Mouse (Mus musculus) megakaryocyte-erythroid progenitor cell, adult 5-6 weeks (primary cell): ENCODE measurements around the gene Ly6g5b. TPM values are rescaled to one million over a fixed set of nuclear protein-coding genes. Genes with fewer than 3 reads are reported as not detected.

Experiments
- ATAC-seq: replicated peaks from 2 replicates; pipeline ENCODE4 v1.8.0; 2016; ENCODE audit warnings: mild to moderate bottlenecking, inconsistent platforms; ENCODE audit not compliant: severe bottlenecking, poor library complexity, low FRiP score, low TSS enrichment
- total RNA-seq, 2 experiments: library from RNA; stranded (forward) in 1 of 2; stranded (reverse) in 1 of 2; fragments of 200-1000, 215-1000 nt in 1 of 2; fragments of >200 nt in 1 of 2; fragmentation: Nextera tagmentation in 1 of 2; gene quantifications; 2 replicates each; pipeline ENCODE4 v1.2.3; 2014 to 2017

The Ly6g5b gene
- total RNA-seq, 2 experiments from 2014 or later, result 1.1 TPM; not detected in 1

- no peak for ATAC-seq
These were observed 29.9 kb downstream of the Ly6g5b start, which contains the start of gene Ly6g6f for GRCm38 (mm10) chr17:35085208-35085865. Gene Ly6g6f, minus strand, starts transcription at chr17:35085610.

GRCm38 (mm10) chr17:35083929-35084497 is 31.2 kb downstream of the Ly6g5b start:
- no peak for ATAC-seq

GRCm38 (mm10) chr17:35082841-35083576 is 32.2 kb downstream of the Ly6g5b start:
- ATAC-seq, result no peak

GRCm38 (mm10) chr17:35080710-35081109 is 34.5 kb downstream of the Ly6g5b start:
- no peak for ATAC-seq

DNA sequence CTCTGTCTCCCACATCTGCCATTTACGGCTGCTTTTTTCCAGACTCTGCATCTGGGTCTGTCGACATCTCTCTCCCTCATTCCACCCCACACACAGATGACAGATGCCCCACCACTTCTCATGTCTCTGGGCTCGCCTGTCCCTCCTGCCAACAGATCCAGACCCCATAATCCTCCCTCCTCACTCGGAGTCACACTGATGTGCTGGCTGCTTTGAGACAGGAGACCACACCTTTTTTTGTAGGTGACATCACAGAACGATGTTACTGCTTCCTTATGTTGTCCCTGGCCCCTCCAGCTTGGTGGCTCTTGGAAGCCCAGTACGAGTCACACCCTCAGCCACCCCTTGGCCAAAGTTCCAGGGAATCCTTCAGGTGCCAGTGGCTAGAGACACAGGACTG is 35.0 kb downstream of the Ly6g5b start:
- ATAC-seq, result peak; percentile 29

GRCm38 (mm10) chr17:35079778-35080177 is 35.5 kb downstream of the Ly6g5b start:
- ATAC-seq, result peak; percentile 93

DNA sequence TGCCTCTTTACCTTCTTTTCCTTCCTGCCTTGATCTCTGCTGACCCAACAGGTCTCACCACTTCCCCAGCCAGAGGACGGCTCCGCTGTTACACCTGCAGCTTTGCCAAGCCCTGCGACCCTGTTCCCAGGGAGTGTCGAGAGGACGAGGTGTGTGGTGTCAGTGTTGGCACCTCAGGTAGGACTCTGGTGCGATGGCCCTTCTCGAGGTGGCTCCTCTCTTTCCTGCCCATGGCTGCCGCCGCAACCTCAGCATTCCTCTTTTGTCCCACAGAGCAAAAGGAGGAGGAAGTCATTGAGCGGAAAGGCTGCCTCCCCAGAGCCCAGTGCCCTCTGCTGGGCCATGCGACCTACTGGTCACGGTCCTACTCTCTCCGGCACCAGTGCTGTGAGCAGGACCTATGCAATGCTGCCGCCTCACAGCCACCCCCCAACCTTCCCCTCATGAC is 37.4 kb downstream of the Ly6g5b start, which contains the start of gene Ly6g6d:
Gene Ly6g6d (minus strand): TSS at position 280 of the 448 bp plus-strand sequence.
- ATAC-seq, result no peak

DNA sequence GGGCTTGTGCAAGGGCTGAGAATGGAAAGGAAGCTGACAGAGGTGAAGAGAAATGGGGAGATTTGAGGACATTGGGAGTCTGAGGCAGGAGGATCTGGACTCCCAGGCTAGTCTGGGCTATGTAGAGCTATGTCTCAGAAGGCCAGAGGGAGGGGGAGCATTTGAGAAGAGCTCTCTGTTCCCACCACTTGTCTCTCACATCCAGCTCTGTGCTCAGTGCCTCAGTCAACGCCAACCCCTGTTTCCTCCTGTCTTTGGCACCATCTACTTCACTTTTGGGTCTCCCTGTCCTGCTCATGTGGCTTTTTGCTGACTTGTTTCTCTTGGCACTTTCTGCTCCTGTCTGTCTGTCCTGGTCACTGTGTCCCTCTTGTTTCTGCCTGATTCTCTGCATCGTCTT is 37.9 kb downstream of the Ly6g5b start:
- no peak for ATAC-seq

DNA sequence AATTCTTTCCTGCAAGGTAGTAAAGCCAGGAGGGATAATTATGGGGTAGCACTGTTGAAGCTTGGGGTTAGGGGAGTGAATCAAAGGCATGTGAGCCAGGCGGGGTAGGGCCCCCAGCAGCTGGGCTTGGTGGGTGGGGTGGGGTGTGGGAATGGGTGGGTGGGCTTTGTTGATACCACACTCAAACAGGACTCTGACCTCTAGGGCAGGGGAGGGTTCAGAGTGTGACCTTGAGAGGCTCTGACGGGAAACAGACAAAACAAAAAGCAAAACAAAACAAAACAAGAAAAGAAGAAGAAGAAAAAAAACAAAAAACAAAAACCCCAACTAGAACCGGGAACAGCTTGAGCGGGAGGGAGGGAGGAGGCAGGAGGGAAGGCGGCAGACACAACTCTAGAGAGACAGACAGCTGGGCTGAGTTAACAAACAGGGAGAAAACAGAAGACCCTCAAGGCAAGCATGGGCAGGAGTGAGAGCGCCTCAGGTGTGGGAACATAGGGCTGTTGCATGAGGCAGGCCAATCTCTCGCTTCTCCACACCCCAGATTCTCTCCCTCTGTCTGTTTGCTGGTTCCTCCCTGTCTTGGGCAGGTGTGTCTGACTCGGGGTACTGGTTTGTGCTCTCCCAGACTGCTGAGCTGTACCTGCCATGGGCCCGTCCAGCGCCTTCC is 38.6 kb downstream of the Ly6g5b start, which contains the start of gene Ly6g6e:
Gene Ly6g6e (plus strand): TSS at position 396 of the 670 bp plus-strand sequence.
- ATAC-seq, result no peak

DNA sequence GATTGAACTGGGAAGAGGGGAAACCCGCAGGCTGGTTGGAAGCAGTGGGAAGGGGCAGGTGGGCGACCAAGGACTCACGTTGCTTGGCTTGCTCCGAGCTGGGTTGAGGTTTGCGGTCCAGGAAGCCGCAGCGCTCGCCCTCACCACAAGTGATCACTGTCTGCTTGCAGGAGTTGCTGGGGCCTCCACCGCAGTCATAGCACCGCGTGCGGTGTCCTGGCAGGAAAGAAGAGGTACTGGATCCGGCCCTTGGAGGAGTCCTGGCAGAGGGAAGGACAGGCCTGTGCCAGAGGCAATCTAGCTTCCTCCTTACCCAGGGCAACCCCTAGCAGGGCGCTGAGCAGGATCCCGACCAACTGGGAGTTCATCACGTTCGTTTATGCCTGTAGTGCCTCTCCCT is 41.1 kb downstream of the Ly6g5b start:
- no peak for ATAC-seq

GRCm38 (mm10) chr17:35071454-35071853 is 43.8 kb downstream of the Ly6g5b start:
- no peak for ATAC-seq

DNA sequence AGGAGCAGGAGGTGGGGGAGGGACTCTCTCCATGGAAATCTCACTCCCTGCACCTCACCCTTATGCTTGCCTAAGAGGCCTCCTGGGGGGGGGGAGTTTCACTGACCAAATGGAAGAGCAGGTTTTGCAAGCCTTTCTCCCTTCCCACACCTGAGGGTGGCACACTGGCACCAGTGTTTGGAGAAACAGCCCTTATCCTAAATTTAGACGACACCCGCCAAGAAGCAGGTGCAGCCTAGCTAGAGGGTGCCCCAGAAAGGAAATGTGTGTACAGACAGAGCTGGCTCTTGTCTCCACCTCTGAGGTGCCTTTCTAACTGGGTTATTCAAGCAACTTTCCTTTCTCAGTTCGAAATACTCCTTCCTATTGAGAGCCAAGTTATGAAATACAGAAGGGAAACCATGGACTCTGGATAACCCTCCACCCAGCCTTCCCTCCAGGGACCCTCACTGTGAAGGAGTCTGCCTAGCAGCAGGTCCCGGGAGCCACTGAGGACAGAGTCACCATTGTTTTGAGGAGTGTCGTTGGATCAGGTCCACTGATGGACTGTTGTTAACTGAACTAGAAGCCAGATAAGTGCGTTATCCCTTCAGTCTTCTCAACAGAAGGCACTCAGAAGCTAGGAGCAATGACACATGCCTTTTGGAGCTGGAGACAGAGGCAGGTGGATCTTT is 44.5 kb downstream of the Ly6g5b start:
- ATAC-seq, result 0 out of 2 replicates have a peak, but pooled peaks have one; percentile 22

- no peak for ATAC-seq
These were observed 46.9 kb downstream of the Ly6g5b start for GRCm38 (mm10) chr17:35068213-35068914.

DNA sequence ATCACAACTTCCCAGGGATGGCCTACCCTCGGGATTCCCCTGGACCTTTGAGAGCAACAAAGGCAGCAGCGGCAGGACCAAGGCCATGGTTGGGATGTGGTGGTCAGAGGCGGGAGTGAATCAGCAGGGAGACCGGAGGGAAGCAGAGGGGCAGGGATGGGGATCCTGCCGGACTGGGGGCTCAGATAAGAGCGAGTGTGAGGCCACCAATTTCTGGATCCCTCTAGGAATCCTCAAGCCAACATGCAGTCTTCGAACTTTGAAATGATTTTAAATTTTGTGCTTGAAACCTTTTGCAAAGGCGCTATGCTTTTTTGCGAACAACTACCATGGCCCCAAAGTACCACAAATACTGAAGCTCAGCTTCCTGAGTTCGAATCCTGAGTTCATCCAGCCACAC is 49.1 kb downstream of the Ly6g5b start, which contains the start of gene Mpig6b:
Gene Mpig6b (minus strand): TSS at position 101 of the 400 bp plus-strand sequence.
- no peak for ATAC-seq

DNA sequence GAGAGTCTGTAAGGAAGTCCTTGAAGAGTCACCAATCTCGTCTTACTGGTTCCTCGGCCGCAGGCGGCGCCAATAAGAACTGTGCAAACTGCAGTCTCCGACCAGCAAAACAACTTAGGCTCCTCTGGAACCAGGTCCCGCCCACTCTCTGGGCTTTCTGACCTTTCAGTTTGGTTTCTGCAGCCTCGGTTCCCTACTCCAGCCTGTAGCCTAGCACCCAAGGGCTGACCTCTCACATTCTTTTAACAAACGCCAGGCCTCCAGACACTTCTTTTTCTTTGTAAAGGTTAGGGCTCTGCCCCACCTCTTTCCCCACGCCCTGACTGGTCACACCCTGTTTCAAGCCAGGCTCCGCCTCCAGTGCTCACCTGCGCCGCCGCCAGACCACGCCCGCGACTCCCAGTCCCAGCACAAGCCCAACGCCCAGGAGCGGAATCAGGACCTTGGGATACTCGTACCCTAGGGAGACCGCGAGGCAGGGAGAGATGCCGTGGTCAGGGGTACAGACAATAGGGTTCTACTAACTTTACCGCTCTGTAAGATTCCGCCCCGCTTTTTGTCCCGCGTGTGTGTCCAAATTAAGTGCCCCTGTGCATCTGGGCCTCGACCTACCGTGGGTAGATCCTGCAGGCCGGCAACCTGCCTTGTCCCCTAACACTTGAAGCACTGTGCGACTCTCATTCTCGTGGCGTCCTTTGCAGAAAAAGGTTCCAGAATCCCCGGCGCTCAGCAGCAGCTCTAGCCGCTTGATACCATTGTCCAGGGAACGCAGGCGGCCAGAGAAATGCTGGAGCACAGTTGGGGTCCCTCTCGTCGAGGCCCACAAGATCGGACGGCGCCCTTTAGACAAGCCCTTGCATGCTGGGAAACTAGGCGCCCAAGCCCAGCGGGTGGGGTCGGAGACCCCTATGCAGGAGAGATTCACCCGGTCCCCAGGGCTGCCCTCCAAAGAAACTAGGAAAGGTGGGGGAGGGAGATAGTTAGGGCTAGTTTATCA is 50.0 kb downstream of the Ly6g5b start, which contains the start of gene Ly6g6c:
Gene Ly6g6c (plus strand): TSS at position 438 of the 997 bp plus-strand sequence.
- ATAC-seq, result 0 out of 2 replicates have a peak, but pooled peaks have one; percentile 12

- no peak for ATAC-seq
These were observed 50.8 kb downstream of the Ly6g5b start for GRCm38 (mm10) chr17:35064378-35064877.
